Mouse (Mus musculus): ENCODE measurements around the gene Smyd3.

Gene Smyd3

GRCm38 (mm10) chr1:179120217-179120966 lies 397.4 kb downstream of the Smyd3 start:
- no peak for DNase-seq (ENCODE audit: low read depth, low spot score)

- DNase-seq (ENCODE audit: low read depth, low spot score), result no peak
These were observed 399.2 kb downstream of the Smyd3 start for GRCm38 (mm10) chr1:179118673-179119072.

- no peak for DNase-seq (ENCODE audit: low read depth, low spot score)
These were observed 400.8 kb downstream of the Smyd3 start for GRCm38 (mm10) chr1:179116729-179117663.

GRCm38 (mm10) chr1:179114833-179115495 lies 402.9 kb downstream of the Smyd3 start:
- DNase-seq (ENCODE audit: low read depth, low spot score), result no peak

GRCm38 (mm10) chr1:179114385-179114784 lies 403.5 kb downstream of the Smyd3 start:
- no peak for DNase-seq (ENCODE audit: low read depth, low spot score)

GRCm38 (mm10) chr1:179108759-179109158 lies 409.1 kb downstream of the Smyd3 start:
- DNase-seq (ENCODE audit: low read depth, low spot score), result no peak

- no peak for DNase-seq (ENCODE audit: low read depth, low spot score)
These were observed 409.8 kb downstream of the Smyd3 start for GRCm38 (mm10) chr1:179107761-179108694.

GRCm38 (mm10) chr1:179107211-179107610 lies 410.6 kb downstream of the Smyd3 start:
- no peak for DNase-seq (ENCODE audit: low read depth, low spot score)

GRCm38 (mm10) chr1:179106702-179107145 lies 411.1 kb downstream of the Smyd3 start:
- DNase-seq (ENCODE audit: low read depth, low spot score), result no peak

- DNase-seq (ENCODE audit: low read depth, low spot score), result no peak
These were observed 411.6 kb downstream of the Smyd3 start for GRCm38 (mm10) chr1:179106103-179106701.

GRCm38 (mm10) chr1:179104447-179104846 lies 413.4 kb downstream of the Smyd3 start:
- no peak for DNase-seq (ENCODE audit: low read depth, low spot score)

GRCm38 (mm10) chr1:179096993-179097392 lies 420.8 kb downstream of the Smyd3 start:
- DNase-seq (ENCODE audit: low read depth, low spot score), result no peak

- DNase-seq (ENCODE audit: low read depth, low spot score), result no peak
These were observed 421.5 kb downstream of the Smyd3 start for GRCm38 (mm10) chr1:179096323-179096722.

- no peak for DNase-seq (ENCODE audit: low read depth, low spot score)
These were observed 428.7 kb downstream of the Smyd3 start for GRCm38 (mm10) chr1:179089174-179089573.

GRCm38 (mm10) chr1:179087033-179087998 lies 430.5 kb downstream of the Smyd3 start:
- no peak for DNase-seq (ENCODE audit: low read depth, low spot score)

- DNase-seq (ENCODE audit: low read depth, low spot score), result no peak
These were observed 431.6 kb downstream of the Smyd3 start for GRCm38 (mm10) chr1:179086208-179086607.

- DNase-seq (ENCODE audit: low read depth, low spot score), result no peak
These were observed 434.7 kb downstream of the Smyd3 start for GRCm38 (mm10) chr1:179083098-179083497.

GRCm38 (mm10) chr1:179073846-179074245 lies 444.0 kb downstream of the Smyd3 start:
- DNase-seq (ENCODE audit: low read depth, low spot score), result no peak

Data from CD4-positive helper T cell, adult 2 months (primary cell).